ENCODE assay signal across 8 mouse cellular contexts in genomic region chr1:133209901-133210516, GRCm38 (mm10). TPM values are rescaled to one million over a fixed set of nuclear protein-coding genes. Genes with fewer than 3 reads are reported as not detected.
DNase-seq lines count a peak whose midpoint lies in the region; ATAC-seq and TF ChIP-seq lines count a peak whose summit lies in the region.

No protein-coding gene starts in this region.

- ATAC-seq in forebrain, embryonic 15.5 days (replicated peaks): peak; percentile 34; the same call in 1 of the 2 replicates
- ATAC-seq in CD4-positive, CD25-positive, alpha-beta regulatory T cell, adult 4 months: no peak
- ATAC-seq in liver, postnatal 0 days: no peak

- H3K9ac ChIP-seq in forebrain, embryonic 15.5 days (replicated peaks): no peak overlapping the region; the same call in 1 of the 2 replicates
- no peak overlapping the region for H3K9ac ChIP-seq in liver, postnatal 0 days (replicated peaks)

- H3K27me3 ChIP-seq in kidney, adult 2 months (replicated peaks; ENCODE audit: control insufficient read depth, insufficient read depth, low read length): no peaks in the 10 kb centered on the region
- no peaks in the 10 kb centered on the region for H3K27me3 ChIP-seq in forebrain, embryonic 15.5 days
- H3K27me3 ChIP-seq in liver, postnatal 0 days (ENCODE audit: insufficient read depth, low read length): no peaks in the 10 kb centered on the region

- no peaks in the 10 kb centered on the region for H3K36me3 ChIP-seq in kidney, adult 2 months (ENCODE audit: control insufficient read depth, insufficient read depth, low read length)
- H3K36me3 ChIP-seq in forebrain, embryonic 15.5 days: no peaks in the 10 kb centered on the region
- no peaks in the 10 kb centered on the region for H3K36me3 ChIP-seq in liver, postnatal 0 days (replicated peaks; ENCODE audit: insufficient read depth, low read length)

- peak overlapping the region; percentile 54; the same call in 1 of the 2 replicates for H3K27ac ChIP-seq in kidney, adult 2 months (ENCODE audit: insufficient read depth, low read depth, low read length)
- peak overlapping the region; percentile 63 for H3K27ac ChIP-seq in forebrain, embryonic 15.5 days (replicated peaks)
- no peak overlapping the region for H3K27ac ChIP-seq in liver, postnatal 0 days (ENCODE audit: low read depth)

- no peak for TF ChIP-seq POLR2A in kidney, adult 2 months (IDR thresholded peaks at IDR 0.05; ENCODE audit: low read depth, low read length)

- H3K4me3 ChIP-seq in kidney, adult 2 months (ENCODE audit: insufficient read depth, low read depth, low read length): no peak overlapping the region
- H3K4me3 ChIP-seq in forebrain, embryonic 15.5 days: no peak overlapping the region
- no peak overlapping the region for H3K4me3 ChIP-seq in liver, postnatal 0 days (ENCODE audit: low read depth, low read length)

- DNase-seq in kidney, adult 2 months: peak; percentile 67
- no peak for DNase-seq in kidney, postnatal 4 days
- peak; percentile 79 for DNase-seq in adrenal gland, adult 2 months
- DNase-seq in kidney, postnatal 36 days: peak; percentile 66
- peak; percentile 41 for DNase-seq in right cerebral cortex, postnatal 14 days
- DNase-seq in liver, postnatal 0 days: no peak

- no peak for TF ChIP-seq EP300 in liver, postnatal 0 days (IDR thresholded peaks at IDR 0.05; ENCODE audit: low read depth)

- no peaks in the 10 kb centered on the region for H3K9me3 ChIP-seq in forebrain, embryonic 15.5 days
- no peaks in the 10 kb centered on the region for H3K9me3 ChIP-seq in liver, postnatal 0 days (ENCODE audit: low read length)

- peaks cover 38% of the 10 kb centered on the region for H3K4me1 ChIP-seq in kidney, adult 2 months (ENCODE audit: control insufficient read depth, insufficient read depth, low read length)
- H3K4me1 ChIP-seq in forebrain, embryonic 15.5 days: peaks cover 32% of the 10 kb centered on the region
- peaks cover 2% of the 10 kb centered on the region; the same call in 1 of the 2 replicates for H3K4me1 ChIP-seq in liver, postnatal 0 days (ENCODE audit: insufficient read depth)

- no peak for TF ChIP-seq CTCF in kidney, adult 2 months (conservative IDR thresholded peaks at IDR 0.05; ENCODE audit: insufficient read depth, insufficient read length, low read depth, low read length)
- no peak for TF ChIP-seq CTCF in liver, postnatal 0 days (IDR thresholded peaks at IDR 0.05; ENCODE audit: low read depth)

- WGBS in kidney, adult 2 months: 63% methylated on average over 17 of the region's 17 CpGs
- 17% methylated on average over 17 of the region's 17 CpGs for WGBS in forebrain, embryonic 15.5 days
- 64% methylated on average over 17 of the region's 17 CpGs for WGBS in liver, postnatal 0 days (ENCODE audit: insufficient replicate concordance)

- H3K4me2 ChIP-seq in forebrain, embryonic 15.5 days (replicated peaks): peak overlapping the region; percentile 22
- no peak overlapping the region for H3K4me2 ChIP-seq in liver, postnatal 0 days (ENCODE audit: low read depth, low read length)

RNA-seq across cellular contexts. Expression of gene Plekha6, which starts 46.0 kb away (rescaled TPM):
- polyA plus RNA-seq in kidney, adult 2 months (2012; rRNA removed): 91.4 and 98.1 TPM in 2 replicates
- 10 to 100 TPM; 10.3 to 22.6 TPM for total RNA-seq in adrenal gland, adult 2 months (2021)
- 16.9 and 22.5 TPM in 2 replicates for polyA plus RNA-seq in adrenal gland, adult 2 months (2012; rRNA removed)
- polyA plus RNA-seq in forebrain, embryonic 15.5 days (2015; fragmentation: Nextera tagmentation; extraction: Ambion mirVana): 10.6 and 12.8 TPM in 2 replicates
- not detected for polyA plus RNA-seq in CD4-positive, CD25-positive, alpha-beta regulatory T cell, adult 4 months (2017; shearing (Covaris generic))
- 3.8 and 4.0 TPM in 2 replicates for polyA plus RNA-seq in liver, postnatal 0 days (2015; fragmentation: Nextera tagmentation; extraction: Ambion mirVana)

Comparison
In these comparisons a context has a peak if more than half of its experiments do, and no peak if none do; other contexts are left out.
1. DNase-seq: peak in kidney, adult 2 months (single experiment), adrenal gland, adult 2 months (single experiment), kidney, postnatal 36 days (2 of 2) and right cerebral cortex, postnatal 14 days (single experiment); none in kidney, postnatal 4 days (0 of 2) and liver, postnatal 0 days (single experiment).